Mouse (Mus musculus) lung, postnatal 0 days (tissue): ENCODE results near the gene Ubxn10.

Source experiments
- CTCF ChIP-seq: IDR thresholded peaks from 2 replicates; pipeline ENCODE4 v1.5.1; 2016; ENCODE audit warnings: antibody characterized with exemption, mild to moderate bottlenecking
- EP300 ChIP-seq: IDR thresholded peaks from 2 replicates; pipeline ENCODE4 v1.6.1; 2016; ENCODE audit warnings: antibody characterized with exemption, mild to moderate bottlenecking, control low read depth

DNA sequence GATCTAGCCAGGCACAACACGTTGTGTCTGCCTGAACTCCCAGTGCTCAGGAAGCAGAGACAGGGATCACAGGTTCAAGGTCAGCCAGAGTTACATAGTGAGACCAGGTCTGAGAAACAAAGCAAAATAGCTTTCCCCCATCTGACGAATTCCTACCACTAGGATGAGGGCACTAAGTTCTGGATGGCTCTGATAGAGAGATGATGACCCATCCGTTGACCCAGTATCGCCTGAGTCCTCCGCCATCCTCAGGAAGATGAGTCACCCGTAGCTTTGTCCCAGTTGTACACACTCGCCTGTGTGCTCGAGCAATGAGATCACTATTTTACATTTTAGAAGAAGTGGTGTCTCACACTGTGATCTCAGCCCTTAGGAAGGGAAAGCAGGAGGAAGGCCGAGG is 25.3 kb upstream of the Ubxn10 start:
- TF ChIP-seq CTCF = no peak
- TF ChIP-seq EP300 = no peak
